Mouse (Mus musculus): ENCODE results near the gene Fbxl17. TPM values are rescaled to one million over a fixed set of nuclear protein-coding genes. Genes with fewer than 3 reads are reported as not detected.
A peak's percentile ranks its signal among the peaks of the same experiment; 100 is the strongest.

Gene Fbxl17
- polyA plus RNA-seq, 1 experiment from 2014 or later: 3.0 TPM

DNA sequence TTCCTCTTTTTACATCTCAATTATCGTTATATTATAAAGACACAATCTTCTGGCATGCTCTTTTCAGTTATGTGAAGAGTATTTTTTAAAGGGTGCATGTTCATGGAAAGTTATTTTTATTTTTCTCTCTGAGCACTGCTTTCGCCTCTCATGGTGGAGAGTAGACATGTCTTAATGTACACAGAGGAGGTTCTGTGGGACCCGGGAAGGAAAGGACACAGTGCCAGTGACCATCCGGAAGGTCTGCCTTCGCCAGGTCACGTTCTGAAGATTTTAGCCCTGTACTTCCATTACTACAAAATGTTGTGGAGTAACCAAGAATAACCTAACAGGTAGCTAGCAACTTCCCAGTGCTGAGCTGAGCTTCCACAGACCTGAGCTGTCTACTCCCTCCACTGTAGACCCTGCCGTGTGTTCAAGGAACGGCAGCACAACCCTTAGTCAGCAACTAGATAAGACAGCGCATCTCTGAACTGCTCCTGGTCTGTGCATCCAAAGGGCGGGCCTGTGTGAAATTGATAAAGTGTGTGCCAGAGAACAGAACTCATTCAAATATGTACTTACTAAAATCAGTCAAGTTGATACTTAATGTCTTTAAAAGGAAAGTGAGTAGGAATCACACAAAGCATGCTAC, 238.2 kb downstream of the Fbxl17 start:
- Histone ChIP-seq H3K36me3 (ENCODE audit: control insufficient read depth, insufficient read depth, low read length) (no peaks in the 10 kb centered on the region), H3K27ac (ENCODE audit: low read depth, low read length) (peak overlapping the region; percentile 67), H3K4me2 (peak overlapping the region; percentile 29), H3K27me3 (replicated peaks; ENCODE audit: control insufficient read depth, insufficient read depth, low read length) (no peaks in the 10 kb centered on the region), H3K4me1 (replicated peaks; ENCODE audit: control insufficient read depth, insufficient read depth, low read length) (0 out of 2 replicates have a peak, but pooled peaks cover 3% of the 10 kb centered on the region), H3K9ac (ENCODE audit: low read depth, low read length) (no peak overlapping the region; the same call in 1 of the 2 replicates), H3K9me3 (ENCODE audit: control insufficient read depth, low read length) (no peaks in the 10 kb centered on the region), H3K4me3 (ENCODE audit: low read depth, low read length) (no peak overlapping the region)
- ATAC-seq (replicated peaks; ENCODE audit: low FRiP score) (peak; percentile 100), DNase-seq (ENCODE audit: low spot score) (no peak)
- 67% methylated on average over 10 of the region's 10 CpGs for WGBS

DNA sequence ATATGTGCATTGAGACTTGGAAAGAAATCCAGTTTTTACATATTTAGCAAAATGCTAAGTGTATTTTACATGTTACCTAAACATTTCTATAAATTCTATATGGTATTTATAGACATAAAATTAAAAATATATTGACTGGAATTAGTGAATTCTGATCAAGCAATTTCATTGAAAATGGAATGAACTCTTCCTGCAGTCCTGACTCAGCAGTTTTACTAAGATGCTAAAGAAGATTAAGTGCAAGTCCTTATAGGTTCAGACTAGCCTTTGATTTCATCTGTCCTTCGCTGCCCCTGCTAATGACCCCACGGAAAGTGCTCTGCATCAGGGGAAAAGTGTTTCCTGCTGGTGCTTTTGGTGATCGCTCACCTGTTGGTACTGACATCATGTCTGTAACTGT, 240.7 kb downstream of the Fbxl17 start:
- H3K4me3 ChIP-seq (ENCODE audit: low read depth, low read length): no peak overlapping the region
- H3K9me3 ChIP-seq (ENCODE audit: control insufficient read depth, low read length): no peaks in the 10 kb centered on the region
- no peaks in the 10 kb centered on the region for H3K27me3 ChIP-seq (replicated peaks; ENCODE audit: control insufficient read depth, insufficient read depth, low read length)
- H3K27ac ChIP-seq (ENCODE audit: low read depth, low read length): no peak overlapping the region
- H3K4me1 ChIP-seq (replicated peaks; ENCODE audit: control insufficient read depth, insufficient read depth, low read length): 0 out of 2 replicates have a peak, but pooled peaks cover 3% of the 10 kb centered on the region
- no peak overlapping the region for H3K4me2 ChIP-seq
- 86% methylated on average over 3 of the region's 3 CpGs for WGBS
- H3K36me3 ChIP-seq (ENCODE audit: control insufficient read depth, insufficient read depth, low read length): no peaks in the 10 kb centered on the region
- no peak overlapping the region for H3K9ac ChIP-seq (ENCODE audit: low read depth, low read length)
- DNase-seq (ENCODE audit: low spot score) (no peak), ATAC-seq (replicated peaks; ENCODE audit: low FRiP score) (no peak)

DNA sequence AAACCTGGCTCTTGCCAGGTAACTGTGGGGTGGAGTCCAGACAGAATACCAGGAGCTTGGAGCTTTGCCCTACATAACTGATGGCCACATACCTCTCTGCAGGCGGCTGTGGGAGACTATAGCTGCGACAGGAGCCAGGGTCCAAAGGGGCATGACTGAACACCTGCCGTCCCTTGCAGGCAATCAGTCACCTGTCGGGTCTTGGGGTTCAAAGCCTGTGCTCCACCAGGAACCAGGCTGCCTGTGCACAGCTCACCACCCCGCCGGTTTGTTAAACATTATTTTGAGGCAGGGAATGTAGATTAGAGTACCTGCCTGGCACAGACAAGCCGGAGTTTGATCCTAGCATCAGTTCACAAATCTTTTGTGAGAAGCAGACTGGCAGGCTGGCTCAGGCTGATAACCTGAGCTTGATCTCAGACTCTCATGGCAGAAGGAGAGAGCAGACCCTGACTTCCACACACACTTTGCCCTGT, 253.6 kb downstream of the Fbxl17 start:
- no peaks in the 10 kb centered on the region for H3K36me3 ChIP-seq (ENCODE audit: control insufficient read depth, insufficient read depth, low read length)
- H3K9me3 ChIP-seq (ENCODE audit: control insufficient read depth, low read length): no peaks in the 10 kb centered on the region
- H3K27ac ChIP-seq (ENCODE audit: low read depth, low read length): no peak overlapping the region
- no peak for DNase-seq (ENCODE audit: low spot score)
- no peak overlapping the region for H3K4me3 ChIP-seq (ENCODE audit: low read depth, low read length)
- H3K4me1 ChIP-seq (replicated peaks; ENCODE audit: control insufficient read depth, insufficient read depth, low read length): no peaks in the 10 kb centered on the region
- ATAC-seq (replicated peaks; ENCODE audit: low FRiP score): peak; percentile 60
- H3K4me2 ChIP-seq: no peak overlapping the region
- no peak overlapping the region for H3K9ac ChIP-seq (ENCODE audit: low read depth, low read length)
- WGBS: 53% methylated on average over 7 of the region's 7 CpGs
- no peaks in the 10 kb centered on the region for H3K27me3 ChIP-seq (replicated peaks; ENCODE audit: control insufficient read depth, insufficient read depth, low read length)

DNA sequence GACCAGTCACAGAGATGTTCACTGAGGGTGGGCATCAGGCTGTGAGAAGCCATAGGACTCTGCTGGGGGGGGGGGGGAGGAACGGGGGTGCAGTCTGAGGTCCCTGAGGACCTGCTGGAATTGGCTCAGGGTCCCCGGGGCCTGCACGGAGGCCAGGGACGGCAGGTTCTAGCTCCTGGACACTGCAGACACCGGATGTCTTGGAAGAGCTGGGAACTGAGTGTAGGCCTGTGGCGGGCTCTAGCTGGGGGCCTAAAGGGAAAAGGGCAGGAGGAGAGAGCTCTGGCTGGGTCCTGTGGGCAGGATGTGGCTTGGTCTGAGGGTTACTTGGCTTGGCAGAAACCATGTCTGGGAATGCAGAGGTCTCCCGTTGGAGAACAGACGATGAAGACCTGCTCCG, 254.3 kb downstream of the Fbxl17 start:
- H3K4me1 ChIP-seq (replicated peaks; ENCODE audit: control insufficient read depth, insufficient read depth, low read length): no peaks in the 10 kb centered on the region
- DNase-seq (ENCODE audit: low spot score) (no peak), ATAC-seq (replicated peaks; ENCODE audit: low FRiP score) (no peak; the same call in 1 of the 2 replicates)
- 84% methylated on average over 9 of the region's 9 CpGs for WGBS
- no peak overlapping the region for H3K9ac ChIP-seq (ENCODE audit: low read depth, low read length)
- no peaks in the 10 kb centered on the region for H3K36me3 ChIP-seq (ENCODE audit: control insufficient read depth, insufficient read depth, low read length)
- no peaks in the 10 kb centered on the region for H3K9me3 ChIP-seq (ENCODE audit: control insufficient read depth, low read length)
- no peak overlapping the region for H3K4me2 ChIP-seq
- no peaks in the 10 kb centered on the region for H3K27me3 ChIP-seq (replicated peaks; ENCODE audit: control insufficient read depth, insufficient read depth, low read length)
- H3K4me3 ChIP-seq (ENCODE audit: low read depth, low read length): no peak overlapping the region
- H3K27ac ChIP-seq (ENCODE audit: low read depth, low read length): no peak overlapping the region

DNA sequence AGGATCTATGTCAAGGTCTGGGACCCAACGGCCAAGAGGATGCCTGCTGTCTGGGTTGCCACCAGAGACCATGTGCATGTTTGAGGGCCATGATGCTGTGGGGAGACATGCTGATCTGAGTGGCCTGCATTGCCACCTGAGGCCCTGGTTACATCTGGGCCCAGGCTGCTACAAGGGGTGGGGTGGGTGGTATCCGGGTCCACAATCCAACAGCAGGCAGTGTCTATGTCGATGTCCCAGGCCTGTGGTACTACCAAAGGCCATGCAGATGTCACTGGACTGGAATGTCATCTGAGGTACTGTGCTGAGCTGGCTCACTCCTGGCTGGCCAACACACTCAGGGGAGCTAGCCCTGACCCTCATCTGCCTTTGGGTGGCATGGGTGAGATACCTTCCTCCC, 257.1 kb downstream of the Fbxl17 start:
- Histone ChIP-seq H3K36me3 (ENCODE audit: control insufficient read depth, insufficient read depth, low read length) (no peaks in the 10 kb centered on the region), H3K27ac (ENCODE audit: low read depth, low read length) (no peak overlapping the region), H3K4me3 (ENCODE audit: low read depth, low read length) (no peak overlapping the region), H3K4me1 (replicated peaks; ENCODE audit: control insufficient read depth, insufficient read depth, low read length) (no peaks in the 10 kb centered on the region), H3K4me2 (no peak overlapping the region), H3K9ac (ENCODE audit: low read depth, low read length) (no peak overlapping the region), H3K27me3 (replicated peaks; ENCODE audit: control insufficient read depth, insufficient read depth, low read length) (no peaks in the 10 kb centered on the region), H3K9me3 (ENCODE audit: control insufficient read depth, low read length) (no peaks in the 10 kb centered on the region)
- DNase-seq (ENCODE audit: low spot score) (no peak), ATAC-seq (replicated peaks; ENCODE audit: low FRiP score) (no peak)
- WGBS: 92% methylated on average over 3 of the region's 3 CpGs

DNA sequence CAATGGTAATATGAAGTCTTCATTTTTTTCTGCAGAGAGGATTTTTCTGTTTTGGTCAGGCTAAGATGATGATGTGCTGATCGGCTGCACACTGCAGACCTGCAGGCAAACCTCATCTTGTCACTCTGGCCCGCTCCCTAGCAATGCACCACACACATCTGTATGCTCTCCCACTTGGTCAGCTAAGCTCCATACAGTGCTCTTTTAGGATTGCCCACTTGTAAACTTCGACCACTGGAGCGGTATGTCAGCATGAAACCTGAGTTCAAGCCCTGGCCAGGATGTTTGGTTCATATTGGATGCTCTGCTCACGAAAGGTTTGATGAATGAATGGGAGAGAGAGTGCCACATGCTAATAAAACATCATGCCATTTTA, 259.1 kb downstream of the Fbxl17 start:
- ATAC-seq (replicated peaks; ENCODE audit: low FRiP score) (no peak), DNase-seq (ENCODE audit: low spot score) (no peak)
- Histone ChIP-seq H3K4me3 (ENCODE audit: low read depth, low read length) (no peak overlapping the region), H3K27me3 (replicated peaks; ENCODE audit: control insufficient read depth, insufficient read depth, low read length) (no peaks in the 10 kb centered on the region), H3K36me3 (ENCODE audit: control insufficient read depth, insufficient read depth, low read length) (no peaks in the 10 kb centered on the region), H3K4me1 (replicated peaks; ENCODE audit: control insufficient read depth, insufficient read depth, low read length) (no peaks in the 10 kb centered on the region), H3K9me3 (ENCODE audit: control insufficient read depth, low read length) (no peaks in the 10 kb centered on the region), H3K4me2 (no peak overlapping the region), H3K9ac (ENCODE audit: low read depth, low read length) (no peak overlapping the region), H3K27ac (ENCODE audit: low read depth, low read length) (no peak overlapping the region)
- 89% methylated on average over 5 of the region's 5 CpGs for WGBS

DNA sequence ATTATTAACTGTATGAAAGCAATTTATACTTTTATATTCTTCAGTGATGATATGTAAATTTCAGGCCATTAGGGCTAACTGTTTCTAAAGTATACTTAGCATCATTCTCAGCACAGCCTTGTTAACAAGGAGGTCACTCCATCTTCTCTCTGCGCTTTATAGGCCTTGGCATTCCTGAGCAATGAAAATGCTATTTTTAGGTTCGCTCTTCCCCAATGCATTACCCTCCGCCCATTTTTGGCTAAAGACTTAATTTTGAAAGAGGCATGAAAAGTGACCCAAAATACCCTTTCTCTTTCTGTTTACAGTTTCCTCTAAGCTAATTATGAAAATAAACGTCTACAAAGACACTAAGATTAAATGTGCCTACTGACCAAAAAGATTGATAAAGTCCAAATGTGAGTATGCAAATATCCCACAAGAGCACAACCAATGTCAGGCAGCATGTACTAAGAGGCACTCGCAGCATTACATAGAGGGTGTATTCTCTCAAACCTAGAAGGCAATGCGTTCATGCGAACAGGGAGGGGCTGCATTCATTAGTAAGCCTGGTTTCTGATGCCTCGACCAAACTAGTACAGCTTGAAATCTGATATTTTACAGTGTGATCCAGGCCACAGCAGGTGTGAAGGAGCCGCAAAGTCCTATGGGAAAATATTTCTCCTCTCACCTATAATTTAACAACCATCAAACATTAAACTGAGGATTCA, 259.6 kb downstream of the Fbxl17 start:
- Histone ChIP-seq H3K4me1 (replicated peaks; ENCODE audit: control insufficient read depth, insufficient read depth, low read length) (no peaks in the 10 kb centered on the region), H3K27ac (ENCODE audit: low read depth, low read length) (no peak overlapping the region), H3K4me2 (no peak overlapping the region), H3K36me3 (ENCODE audit: control insufficient read depth, insufficient read depth, low read length) (no peaks in the 10 kb centered on the region), H3K9ac (ENCODE audit: low read depth, low read length) (no peak overlapping the region), H3K9me3 (ENCODE audit: control insufficient read depth, low read length) (no peaks in the 10 kb centered on the region), H3K27me3 (replicated peaks; ENCODE audit: control insufficient read depth, insufficient read depth, low read length) (no peaks in the 10 kb centered on the region), H3K4me3 (ENCODE audit: low read depth, low read length) (no peak overlapping the region)
- WGBS: 77% methylated on average over 9 of the region's 9 CpGs
- DNase-seq (ENCODE audit: low spot score) (no peak), ATAC-seq (replicated peaks; ENCODE audit: low FRiP score) (no peak)

DNA sequence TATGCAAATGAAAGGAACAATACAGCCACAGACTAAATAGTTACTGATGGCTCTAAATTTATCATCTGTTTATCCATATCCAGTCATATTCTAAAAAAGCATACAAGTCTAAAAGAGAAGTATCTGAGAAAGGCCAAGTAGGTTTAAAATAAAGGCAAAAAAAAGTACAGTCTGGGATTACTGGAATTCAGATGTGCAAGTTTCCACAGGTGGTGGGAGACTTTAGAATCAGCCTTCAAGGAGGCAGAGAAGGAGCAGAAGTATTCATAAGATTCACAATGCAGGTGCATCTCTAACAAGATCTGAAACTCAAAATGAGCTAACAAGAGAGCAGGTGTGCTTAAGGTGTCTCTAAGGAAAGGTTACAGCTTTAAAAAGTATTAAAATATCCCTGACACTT, 263.0 kb downstream of the Fbxl17 start:
- H3K27me3 ChIP-seq (replicated peaks; ENCODE audit: control insufficient read depth, insufficient read depth, low read length): no peaks in the 10 kb centered on the region
- H3K4me2 ChIP-seq: no peak overlapping the region
- H3K4me3 ChIP-seq (ENCODE audit: low read depth, low read length): no peak overlapping the region
- H3K36me3 ChIP-seq (ENCODE audit: control insufficient read depth, insufficient read depth, low read length): no peaks in the 10 kb centered on the region
- no peak for DNase-seq (ENCODE audit: low spot score)
- no peak for ATAC-seq (replicated peaks; ENCODE audit: low FRiP score)
- H3K4me1 ChIP-seq (replicated peaks; ENCODE audit: control insufficient read depth, insufficient read depth, low read length): no peaks in the 10 kb centered on the region
- no peak overlapping the region for H3K27ac ChIP-seq (ENCODE audit: low read depth, low read length)
- no peak overlapping the region for H3K9ac ChIP-seq (ENCODE audit: low read depth, low read length)
- H3K9me3 ChIP-seq (ENCODE audit: control insufficient read depth, low read length): no peaks in the 10 kb centered on the region

DNA sequence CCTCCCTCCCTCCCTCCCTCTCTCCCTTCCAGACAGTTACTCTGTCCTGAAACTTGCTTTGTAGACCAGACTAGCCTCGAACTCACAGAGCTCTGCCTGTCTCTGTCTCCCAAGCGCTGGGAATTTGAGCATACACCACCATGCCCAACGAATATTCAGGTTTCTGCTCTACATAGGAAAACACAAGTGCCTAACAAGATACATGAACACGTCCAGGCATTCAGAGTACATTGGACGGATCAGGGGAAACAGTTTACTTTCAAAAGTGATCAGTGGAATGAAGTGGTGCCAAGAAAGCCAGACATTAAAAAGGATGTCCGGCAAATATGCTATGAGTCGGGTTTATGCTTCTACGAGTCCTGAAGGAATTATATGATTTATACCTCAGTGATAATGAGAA, 263.6 kb downstream of the Fbxl17 start:
- no peaks in the 10 kb centered on the region for H3K36me3 ChIP-seq (ENCODE audit: control insufficient read depth, insufficient read depth, low read length)
- no peak for ATAC-seq (replicated peaks; ENCODE audit: low FRiP score)
- H3K4me1 ChIP-seq (replicated peaks; ENCODE audit: control insufficient read depth, insufficient read depth, low read length): no peaks in the 10 kb centered on the region
- H3K9me3 ChIP-seq (ENCODE audit: control insufficient read depth, low read length): no peaks in the 10 kb centered on the region
- no peak overlapping the region for H3K4me3 ChIP-seq (ENCODE audit: low read depth, low read length)
- H3K27me3 ChIP-seq (replicated peaks; ENCODE audit: control insufficient read depth, insufficient read depth, low read length): no peaks in the 10 kb centered on the region
- 81% methylated on average over 8 of the region's 8 CpGs for WGBS
- no peak overlapping the region for H3K9ac ChIP-seq (ENCODE audit: low read depth, low read length)
- H3K27ac ChIP-seq (ENCODE audit: low read depth, low read length): no peak overlapping the region
- no peak for DNase-seq (ENCODE audit: low spot score)
- H3K4me2 ChIP-seq: no peak overlapping the region
